Mouse (Mus musculus) stomach, postnatal 0 days (tissue): ENCODE measurements at regions not wholly inside any gene's neighbourhood (a gene's known extent, or its start where the extent isn't known, plus 50 kb on each side); places are given as distances from the start of the nearest gene placed in this dataset.

ENCODE experiments used
- ATAC-seq: fragments of 200-750 bp; cut with Nextera tagmentation; 2 replicates; pipeline ENCODE4 v1.8.0; 2017; ENCODE audit not compliant: low FRiP score, low TSS enrichment
- DNase-seq: peaks from one replicate; pipeline ENCODE4 v3.0.0-alpha.2; 2016; ENCODE audit warnings: low spot score
- H3K27ac ChIP-seq: fragments of 300-500 bp; sonication (generic); replicated peaks from 2 replicates; pipeline ENCODE4 v1.5.1; 2014; ENCODE audit warnings: mild to moderate bottlenecking, control low read depth
- H3K27me3 ChIP-seq: fragments of 300-500 bp; sonication (generic); 2 replicates; pipeline ENCODE4 v1.6.1; 2014; ENCODE audit warnings: low read length; ENCODE audit not compliant: control insufficient read depth, insufficient read depth
- H3K36me3 ChIP-seq: fragments of 300-500 bp; sonication (generic); 2 replicates; pipeline ENCODE4 v1.6.1; 2014; ENCODE audit warnings: low read length, mixed read lengths; ENCODE audit not compliant: control insufficient read depth, insufficient read depth
- H3K4me1 ChIP-seq: fragments of 300-500 bp; sonication (generic); replicated peaks from 2 replicates; pipeline ENCODE4 v1.6.1; 2014; ENCODE audit warnings: antibody characterized with exemption; ENCODE audit not compliant: control insufficient read depth, insufficient read depth
- H3K4me2 ChIP-seq: fragments of 300-500 bp; sonication (generic); replicated peaks from 2 replicates; pipeline ENCODE4 v1.6.1; 2014; ENCODE audit warnings: low read depth, mild to moderate bottlenecking, control low read depth, moderate library complexity
- H3K4me3 ChIP-seq: fragments of 300-500 bp; sonication (generic); 2 replicates; pipeline ENCODE4 v1.5.1; 2014; ENCODE audit warnings: low read depth, low read length, control low read depth
- H3K9ac ChIP-seq: fragments of 300-500 bp; sonication (generic); 2 replicates; pipeline ENCODE4 v1.6.1; 2014; ENCODE audit warnings: mild to moderate bottlenecking, low read length, control low read depth, mixed read lengths
- H3K9me3 ChIP-seq: fragments of 300-500 bp; sonication (generic); 2 replicates; pipeline ENCODE4 v1.6.1; 2016; ENCODE audit warnings: low read length; ENCODE audit not compliant: control insufficient read depth
- CTCF ChIP-seq: IDR thresholded peaks from 2 replicates; pipeline ENCODE4 v1.5.1; 2016; ENCODE audit warnings: antibody characterized with exemption, low read depth, mild to moderate bottlenecking, moderate library complexity
- EP300 ChIP-seq: optimal IDR thresholded peaks from 2 replicates; pipeline ENCODE3; 2016; ENCODE audit warnings: antibody characterized with exemption
- WGBS: fragments of 180-500 bp; shearing (Covaris S2); extraction: QIAGEN DNeasy Blood & Tissue Kit; methylation state at CpG from one replicate; pipeline ENCODE4 v1.1.7; 2014; 5-methylcytosine and 5-hydroxymethylcytosine counted together

DNA sequence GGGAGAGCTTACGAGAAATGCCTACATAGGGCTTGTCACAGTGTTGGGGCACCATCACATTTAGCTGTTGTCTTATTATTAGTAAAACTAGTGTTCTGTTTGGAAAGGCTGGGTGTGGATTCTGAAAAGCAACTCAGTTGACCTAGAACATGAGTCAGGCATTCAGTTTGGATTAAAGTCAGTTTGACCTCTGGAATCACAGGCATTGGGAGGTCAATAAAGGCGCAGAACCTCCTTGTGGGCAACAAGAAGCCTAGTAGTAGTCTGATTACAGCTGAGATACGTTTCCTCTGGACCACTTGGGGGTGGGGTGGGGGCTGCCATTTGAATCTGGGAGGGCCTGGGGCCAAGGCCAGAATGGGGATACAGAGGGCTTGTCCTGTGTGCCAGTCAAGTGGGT lies 52.1 kb upstream of the Map3k1 start:
- Histone ChIP-seq H3K27me3 (no peaks in the 10 kb centered on the region), H3K4me3 (no peak overlapping the region), H3K27ac (no peak overlapping the region), H3K36me3 (no peaks in the 10 kb centered on the region), H3K9me3 (no peaks in the 10 kb centered on the region), H3K4me1 (no peaks in the 10 kb centered on the region), H3K9ac (no peak overlapping the region), H3K4me2 (no peak overlapping the region)
- ATAC-seq (no peak), DNase-seq (no peak)
- 76% methylated on average over 3 of the region's 3 CpGs for WGBS
- TF ChIP-seq EP300 (no peak), CTCF (no peak)

DNA sequence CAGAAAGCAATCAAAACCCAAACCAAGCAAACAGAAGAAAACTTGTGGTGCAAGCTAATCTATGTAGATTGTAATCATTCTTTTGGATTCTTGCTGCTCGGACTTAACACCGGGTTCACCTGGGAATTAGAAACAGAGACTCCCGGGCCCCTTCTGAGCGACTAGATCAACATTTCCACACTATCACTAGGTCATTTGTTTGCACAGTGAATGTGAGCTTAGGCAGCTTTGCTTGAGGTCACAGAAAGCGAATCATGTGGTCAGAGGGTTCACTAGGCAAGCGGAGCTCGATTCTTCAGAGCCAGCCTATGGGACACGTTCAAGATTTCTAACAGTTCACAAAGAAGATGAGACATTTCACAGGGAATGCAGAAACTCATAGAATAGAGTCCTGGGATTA lies 53.5 kb upstream of the Map3k1 start:
- Histone ChIP-seq H3K4me2 (no peak overlapping the region), H3K4me1 (no peaks in the 10 kb centered on the region), H3K36me3 (no peaks in the 10 kb centered on the region), H3K9me3 (no peaks in the 10 kb centered on the region), H3K27ac (no peak overlapping the region), H3K4me3 (no peak overlapping the region), H3K9ac (no peak overlapping the region), H3K27me3 (no peaks in the 10 kb centered on the region)
- DNase-seq (peak; percentile 40), ATAC-seq (0 out of 2 replicates have a peak, but pooled peaks have one; percentile 57)
- 62% methylated on average over 8 of the region's 8 CpGs for WGBS
- no peak for TF ChIP-seq CTCF
- no peak for TF ChIP-seq EP300

DNA sequence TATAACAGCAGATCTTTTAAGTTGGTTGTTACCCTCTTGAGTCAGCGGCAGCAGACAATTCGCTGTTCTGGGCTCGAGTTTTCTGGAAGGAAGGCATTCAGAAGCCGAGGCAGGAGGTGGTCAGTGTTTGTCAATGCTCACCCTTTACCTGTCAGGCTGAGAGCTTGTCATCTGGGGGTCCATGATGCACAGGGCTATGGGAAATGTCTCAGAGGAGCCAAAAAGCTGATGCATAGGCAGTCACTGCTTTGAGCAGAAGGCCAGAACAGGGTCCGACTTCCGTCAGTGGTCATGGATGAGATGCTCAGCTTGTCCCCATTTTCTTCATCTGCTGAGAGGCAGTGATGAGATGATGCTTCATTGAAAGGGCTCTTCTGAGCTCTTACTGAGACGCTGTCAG lies 57.2 kb upstream of the Map3k1 start:
- Histone ChIP-seq H3K9me3 (no peaks in the 10 kb centered on the region), H3K27ac (no peak overlapping the region), H3K36me3 (no peaks in the 10 kb centered on the region), H3K4me3 (no peak overlapping the region), H3K27me3 (no peaks in the 10 kb centered on the region), H3K4me1 (0 out of 2 replicates have a peak, but pooled peaks cover 3% of the 10 kb centered on the region), H3K9ac (no peak overlapping the region), H3K4me2 (no peak overlapping the region)
- DNase-seq (no peak), ATAC-seq (no peak)
- TF ChIP-seq CTCF (no peak), EP300 (no peak)
- WGBS, result 97% methylated on average over 7 of the region's 7 CpGs

- Histone ChIP-seq H3K9ac (no peak overlapping the region), H3K27ac (no peak overlapping the region), H3K27me3 (no peaks in the 10 kb centered on the region), H3K9me3 (no peaks in the 10 kb centered on the region), H3K4me1 (0 out of 2 replicates have a peak, but pooled peaks cover 3% of the 10 kb centered on the region), H3K36me3 (no peaks in the 10 kb centered on the region), H3K4me3 (no peak overlapping the region), H3K4me2 (no peak overlapping the region)
- WGBS, result 80% methylated on average over 2 of the region's 2 CpGs
- TF ChIP-seq CTCF (no peak), EP300 (no peak)
- DNase-seq (no peak), ATAC-seq (no peak)
Observed at GRCm38 (mm10) chr13:111867261-111867660, 58.5 kb upstream of the Map3k1 start.

GRCm38 (mm10) chr13:111867763-111868725 lies 59.3 kb upstream of the Map3k1 start:
- peak overlapping the region; percentile 22; the same call in 1 of the 2 replicates for H3K4me3 ChIP-seq
- DNase-seq (peak; percentile 31), ATAC-seq (peak; percentile 38; the same call in 1 of the 2 replicates)
- H3K9me3 ChIP-seq, result no peaks in the 10 kb centered on the region
- WGBS, result 42% methylated on average over 31 of the region's 31 CpGs
- 0 out of 2 replicates have a peak overlapping the region, but pooled peaks have one; percentile 8 for H3K9ac ChIP-seq
- H3K4me1 ChIP-seq, result 0 out of 2 replicates have a peak, but pooled peaks cover 3% of the 10 kb centered on the region
- H3K4me2 ChIP-seq, result peak overlapping the region; percentile 45
- H3K27ac ChIP-seq, result peak overlapping the region; percentile 69; the same call in 1 of the 2 replicates
- H3K27me3 ChIP-seq, result no peaks in the 10 kb centered on the region
- H3K36me3 ChIP-seq, result no peaks in the 10 kb centered on the region
- TF ChIP-seq CTCF (no peak), EP300 (no peak)

DNA sequence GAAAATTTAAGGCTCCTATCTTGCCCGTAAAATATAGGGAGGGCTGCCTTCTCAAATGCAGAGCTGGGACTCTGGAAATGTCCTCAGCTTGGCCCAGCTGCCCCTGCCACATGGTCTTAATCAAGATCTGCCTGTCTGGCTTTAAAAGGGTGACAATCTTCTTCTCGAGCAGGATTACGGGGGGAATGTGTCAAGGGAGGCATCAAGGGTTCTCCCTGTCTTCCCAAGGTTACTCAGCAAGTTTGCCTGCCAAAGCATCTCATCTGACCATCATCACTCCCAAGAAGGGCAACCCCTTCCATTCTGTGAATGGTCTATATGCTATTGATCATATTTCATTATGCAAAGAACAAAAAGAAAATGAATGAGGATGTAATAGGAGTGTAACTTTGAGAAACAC lies 60.2 kb upstream of the Map3k1 start:
- WGBS, result 56% methylated on average over 3 of the region's 3 CpGs
- no peak for ATAC-seq
- H3K27me3 ChIP-seq, result no peaks in the 10 kb centered on the region
- no peak overlapping the region for H3K4me3 ChIP-seq
- no peak for DNase-seq
- no peak overlapping the region for H3K27ac ChIP-seq
- H3K4me1 ChIP-seq, result 0 out of 2 replicates have a peak, but pooled peaks cover 3% of the 10 kb centered on the region
- no peaks in the 10 kb centered on the region for H3K9me3 ChIP-seq
- H3K4me2 ChIP-seq, result no peak overlapping the region
- H3K9ac ChIP-seq, result no peak overlapping the region
- TF ChIP-seq CTCF, result no peak
- TF ChIP-seq EP300, result no peak
- no peaks in the 10 kb centered on the region for H3K36me3 ChIP-seq
